Mouse (Mus musculus) stomach, postnatal 0 days (tissue): ENCODE data around the gene 4930505A04Rik. TPM values are rescaled to one million over a fixed set of nuclear protein-coding genes. Genes with fewer than 3 reads are reported as not detected.

Experiments used
- ATAC-seq: fragments of 200-750 bp; cut with Nextera tagmentation; 2 replicates; pipeline ENCODE4 v1.8.0; 2017; ENCODE audit not compliant: low FRiP score, low TSS enrichment
- DNase-seq: peaks from one replicate; pipeline ENCODE4 v3.0.0-alpha.2; 2016; ENCODE audit warnings: low spot score
- H3K27ac ChIP-seq: fragments of 300-500 bp; sonication (generic); replicated peaks from 2 replicates; pipeline ENCODE4 v1.5.1; 2014; ENCODE audit warnings: mild to moderate bottlenecking, control low read depth
- H3K27me3 ChIP-seq: fragments of 300-500 bp; sonication (generic); 2 replicates; pipeline ENCODE4 v1.6.1; 2014; ENCODE audit warnings: low read length; ENCODE audit not compliant: control insufficient read depth, insufficient read depth
- H3K36me3 ChIP-seq: fragments of 300-500 bp; sonication (generic); 2 replicates; pipeline ENCODE4 v1.6.1; 2014; ENCODE audit warnings: low read length, mixed read lengths; ENCODE audit not compliant: control insufficient read depth, insufficient read depth
- H3K4me1 ChIP-seq: fragments of 300-500 bp; sonication (generic); replicated peaks from 2 replicates; pipeline ENCODE4 v1.6.1; 2014; ENCODE audit warnings: antibody characterized with exemption; ENCODE audit not compliant: control insufficient read depth, insufficient read depth
- H3K4me2 ChIP-seq: fragments of 300-500 bp; sonication (generic); replicated peaks from 2 replicates; pipeline ENCODE4 v1.6.1; 2014; ENCODE audit warnings: low read depth, mild to moderate bottlenecking, control low read depth, moderate library complexity
- H3K4me3 ChIP-seq: fragments of 300-500 bp; sonication (generic); 2 replicates; pipeline ENCODE4 v1.5.1; 2014; ENCODE audit warnings: low read depth, low read length, control low read depth
- H3K9ac ChIP-seq: fragments of 300-500 bp; sonication (generic); 2 replicates; pipeline ENCODE4 v1.6.1; 2014; ENCODE audit warnings: mild to moderate bottlenecking, low read length, control low read depth, mixed read lengths
- H3K9me3 ChIP-seq: fragments of 300-500 bp; sonication (generic); 2 replicates; pipeline ENCODE4 v1.6.1; 2016; ENCODE audit warnings: low read length; ENCODE audit not compliant: control insufficient read depth
- CTCF ChIP-seq: IDR thresholded peaks from 2 replicates; pipeline ENCODE4 v1.5.1; 2016; ENCODE audit warnings: antibody characterized with exemption, low read depth, mild to moderate bottlenecking, moderate library complexity
- EP300 ChIP-seq: optimal IDR thresholded peaks from 2 replicates; pipeline ENCODE3; 2016; ENCODE audit warnings: antibody characterized with exemption
- polyA plus RNA-seq: library from polyadenylated mRNA; unstranded; fragments of >200 nt; fragmentation: Nextera tagmentation; extraction: Ambion mirVana; gene quantifications from 2 replicates; pipeline ENCODE4 v1.2.1, GENCODE M21; 2015

The 4930505A04Rik gene
- polyA plus RNA-seq, 1 experiment from 2014 or later, result not detected

DNA sequence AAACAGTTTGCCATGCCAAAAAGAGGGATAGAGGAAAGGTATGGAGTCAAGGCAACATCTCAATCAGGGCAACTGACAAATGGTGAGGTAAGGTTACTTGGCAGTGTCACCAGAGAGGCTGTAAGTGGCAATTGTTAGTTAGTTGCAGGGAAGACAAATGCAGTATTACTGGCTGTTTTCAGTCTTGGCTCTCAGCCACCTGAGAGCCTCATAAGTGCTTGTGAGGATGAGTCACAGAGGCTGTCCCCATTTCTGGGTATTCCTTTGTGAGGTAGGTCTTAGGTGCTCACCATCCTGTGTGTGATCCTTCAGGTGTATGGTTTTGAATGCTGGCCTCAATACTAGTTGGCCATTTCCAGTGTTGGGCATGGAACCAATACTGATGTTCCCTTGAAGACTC lies 77.3 kb downstream of the 4930505A04Rik start:
- no peaks in the 10 kb centered on the region for H3K9me3 ChIP-seq
- no peaks in the 10 kb centered on the region for H3K36me3 ChIP-seq
- no peak overlapping the region for H3K4me2 ChIP-seq
- no peak for ATAC-seq
- no peak for TF ChIP-seq EP300
- no peak for TF ChIP-seq CTCF
- H3K4me3 ChIP-seq, result no peak overlapping the region
- no peaks in the 10 kb centered on the region for H3K4me1 ChIP-seq
- H3K27ac ChIP-seq, result no peak overlapping the region
- no peaks in the 10 kb centered on the region for H3K27me3 ChIP-seq
- H3K9ac ChIP-seq, result no peak overlapping the region
- DNase-seq, result no peak

GRCm38 (mm10) chr11:30383076-30383475 lies 88.6 kb downstream of the 4930505A04Rik start:
- H3K4me2 ChIP-seq, result no peak overlapping the region
- no peaks in the 10 kb centered on the region for H3K36me3 ChIP-seq
- ATAC-seq (no peak), DNase-seq (no peak)
- no peak overlapping the region for H3K27ac ChIP-seq
- TF ChIP-seq CTCF (no peak), EP300 (no peak)
- no peak overlapping the region for H3K4me3 ChIP-seq
- no peaks in the 10 kb centered on the region for H3K4me1 ChIP-seq
- no peaks in the 10 kb centered on the region for H3K27me3 ChIP-seq
- H3K9ac ChIP-seq, result no peak overlapping the region
- H3K9me3 ChIP-seq, result no peaks in the 10 kb centered on the region

Other genes with a start within 250 kb of the 4930505A04Rik start
- 57.2 and 57.4 TPM in 2 replicates for gene Sptbn1, start 203.7 kb downstream of the 4930505A04Rik start, polyA plus RNA-seq
- gene Acyp2, start 177.8 kb upstream of the 4930505A04Rik start, polyA plus RNA-seq, result 19.1 and 19.7 TPM in 2 replicates